Mouse (Mus musculus) fibroblast of lung, adult 2 months (primary cell): ENCODE results near the gene Coro6.

Source experiments
- DNase-seq: peaks from one replicate; pipeline ENCODE4 v3.0.0-alpha.2; 2011; ENCODE audit warnings: low read depth

Coro6 gene

DNA sequence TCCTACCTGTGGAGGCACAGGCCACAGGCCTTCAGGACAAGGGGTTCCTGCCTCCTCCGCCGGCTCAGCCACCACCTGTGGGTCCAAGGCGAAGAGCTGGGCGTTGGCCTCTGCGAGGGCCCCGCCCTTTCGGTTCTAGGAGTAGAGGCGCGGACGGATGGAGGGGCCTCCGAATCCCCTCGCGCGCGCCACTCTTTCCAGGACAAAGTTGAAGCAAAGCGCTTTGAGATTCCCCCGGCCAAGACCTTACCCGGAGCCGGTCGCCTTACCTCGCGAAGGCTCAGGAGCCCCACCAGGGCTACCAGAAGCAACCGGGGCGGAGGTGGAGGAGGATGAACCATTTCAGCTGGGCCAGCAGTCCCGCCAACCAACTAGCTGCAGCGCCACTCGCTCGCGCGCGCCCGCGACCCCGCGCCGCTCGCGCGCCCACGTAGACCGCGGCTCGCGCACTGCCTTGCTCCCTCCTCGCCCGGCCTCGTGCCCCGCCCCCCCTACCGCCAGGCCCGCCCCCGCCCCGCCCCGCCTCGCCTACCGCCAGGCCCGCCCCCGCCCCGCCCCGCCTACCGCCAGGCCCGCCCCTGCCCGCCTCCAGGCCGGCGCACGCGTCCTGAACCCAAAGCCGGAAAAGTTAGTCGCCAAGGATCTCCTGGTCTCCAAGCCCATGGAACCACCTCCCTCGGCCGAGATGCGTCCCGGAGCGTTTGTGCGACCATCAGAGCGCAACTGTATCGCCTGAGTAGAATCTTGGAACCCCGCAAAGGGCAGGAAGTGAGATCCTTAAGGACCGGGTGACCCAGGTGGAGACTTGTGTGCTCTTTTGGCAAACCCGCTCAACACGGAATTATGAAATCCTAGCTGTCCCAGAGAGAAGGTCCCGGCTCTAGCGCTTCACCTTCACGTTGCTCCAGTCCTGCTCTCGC, 50.9 kb downstream of the Coro6 start:
- DNase-seq: no peak

DNA sequence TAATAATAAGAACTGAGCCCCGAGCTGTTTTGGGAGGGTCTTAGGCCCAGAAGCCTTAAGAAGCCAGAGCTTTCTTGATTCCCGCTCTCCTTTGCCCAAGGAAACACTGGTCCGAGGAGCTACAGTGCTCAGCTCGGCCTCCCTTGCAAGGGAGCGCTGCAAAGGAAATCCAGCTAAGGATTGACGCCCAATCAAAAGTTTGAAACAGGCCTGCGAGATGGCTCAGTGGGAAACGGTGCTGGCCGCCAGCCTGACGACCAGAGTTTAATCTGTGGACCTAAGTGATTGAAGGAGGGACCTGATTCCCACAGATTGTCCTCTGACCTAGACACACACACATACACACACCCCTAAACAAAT, 51.6 kb downstream of the Coro6 start:
- no peak for DNase-seq

DNA sequence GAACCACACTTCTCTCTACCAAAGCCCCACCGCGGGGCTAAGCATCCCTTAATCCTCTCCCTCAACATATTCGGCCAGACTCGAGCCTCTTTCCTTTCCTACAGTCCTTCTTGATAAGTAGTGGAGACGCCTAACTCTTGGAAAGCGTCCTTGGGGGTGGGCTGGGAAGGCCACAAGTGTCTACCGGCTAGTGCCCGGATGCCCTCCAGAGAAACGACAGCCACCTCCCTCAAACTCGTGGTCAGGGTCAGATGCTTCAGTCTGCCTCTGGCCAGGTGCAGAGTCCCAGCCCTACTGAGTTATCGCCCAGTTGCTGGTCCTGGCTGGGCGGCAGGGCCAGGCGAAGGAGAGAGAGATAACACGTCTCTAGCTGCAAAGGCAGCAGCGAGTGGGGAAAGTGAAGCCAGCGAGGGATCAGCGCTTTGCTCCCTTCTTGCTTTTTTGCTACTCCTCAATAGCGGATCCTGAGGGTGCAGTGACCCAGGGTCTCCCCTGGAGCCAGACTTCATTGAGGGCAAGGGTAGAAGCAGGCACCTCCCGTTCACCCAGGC, 52.1 kb downstream of the Coro6 start:
- DNase-seq: no peak

DNA sequence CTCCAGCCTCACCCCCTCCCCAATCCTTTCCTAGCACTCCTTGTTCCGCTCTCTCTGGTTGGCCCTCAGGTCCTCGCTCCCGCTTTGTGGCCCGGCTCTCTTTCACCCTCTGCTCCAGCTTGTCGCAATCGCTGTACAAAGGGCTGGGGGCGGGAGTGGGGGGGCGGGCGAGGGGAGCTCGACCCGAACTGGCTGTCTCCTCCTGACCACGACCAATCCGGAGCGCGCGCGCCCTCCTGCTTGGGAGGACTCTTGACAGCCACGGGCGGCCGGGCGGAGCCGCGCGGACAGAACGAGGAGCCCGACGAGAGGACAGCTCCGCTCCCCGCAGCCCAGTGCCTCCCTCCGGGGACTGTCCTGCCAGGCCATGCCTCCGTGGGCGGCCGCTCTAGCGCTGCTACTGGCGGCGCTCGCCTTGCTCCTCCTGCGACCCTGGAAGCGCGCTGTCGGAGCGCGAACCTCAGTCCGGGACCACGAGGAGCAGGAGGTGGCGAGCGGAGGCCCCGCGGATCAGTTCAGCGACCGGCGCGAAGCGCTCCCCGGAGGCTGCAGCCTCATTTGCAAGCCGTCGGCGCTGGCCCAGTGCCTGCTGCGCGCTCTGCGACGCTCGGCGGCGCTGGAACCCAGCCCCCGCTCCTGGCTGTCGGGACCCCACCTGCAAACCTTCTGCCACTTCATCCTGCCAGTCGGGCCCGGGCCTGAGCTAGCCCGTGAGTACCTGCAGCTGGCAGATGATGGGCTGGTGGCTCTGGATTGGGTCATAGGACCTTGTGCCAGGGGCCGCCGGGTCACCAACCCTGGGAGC, 52.8 kb downstream of the Coro6 start, which contains the start of gene Abhd15:
TSS of gene Abhd15 (plus strand) at position 290 of the 805 bp plus-strand sequence.
- DNase-seq: no peak

DNA sequence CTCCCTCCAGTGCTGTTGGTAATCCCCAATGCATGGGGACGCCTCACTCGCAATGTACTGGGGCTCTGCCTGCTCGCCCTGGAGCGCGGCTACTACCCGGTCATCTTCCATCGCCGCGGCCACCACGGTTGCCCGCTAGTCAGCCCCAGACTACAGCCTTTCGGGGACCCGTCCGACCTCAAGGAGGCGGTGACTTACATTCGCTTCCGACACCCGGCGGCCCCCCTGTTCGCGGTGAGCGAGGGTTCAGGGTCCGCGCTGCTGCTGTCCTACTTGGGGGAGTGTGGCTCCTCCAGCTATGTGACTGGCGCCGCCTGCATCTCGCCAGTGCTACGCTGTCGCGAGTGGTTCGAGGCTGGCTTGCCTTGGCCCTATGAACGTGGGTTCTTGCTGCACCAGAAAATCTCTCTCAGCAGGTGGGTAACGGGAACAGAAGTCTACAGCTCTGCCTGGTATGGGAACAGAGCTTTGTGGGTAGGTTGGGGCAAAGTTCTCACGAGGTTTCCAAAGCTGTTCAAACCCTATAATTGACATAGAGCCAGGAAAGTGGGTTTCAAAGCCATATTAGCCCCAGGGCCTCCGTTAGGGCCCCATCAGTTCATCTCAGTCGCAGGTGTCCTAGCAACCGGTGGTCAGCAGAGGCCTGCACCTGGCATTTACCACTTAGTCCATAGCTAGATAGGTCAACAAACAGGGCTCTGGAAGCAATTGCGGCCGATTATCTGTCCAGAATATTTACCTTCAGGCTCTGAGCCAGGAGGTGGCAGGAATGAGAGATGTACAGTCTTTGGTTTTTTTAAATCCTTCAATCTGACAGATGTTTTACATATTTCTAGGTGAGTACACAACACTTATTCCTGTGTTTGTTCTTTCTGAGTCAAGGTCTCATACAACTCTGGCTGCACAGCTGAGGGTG, 53.7 kb downstream of the Coro6 start, which contains the start of gene Trp53i13:
TSS of gene Trp53i13 (minus strand) at position 344 of the 916 bp plus-strand sequence.
- DNase-seq: no peak

DNA sequence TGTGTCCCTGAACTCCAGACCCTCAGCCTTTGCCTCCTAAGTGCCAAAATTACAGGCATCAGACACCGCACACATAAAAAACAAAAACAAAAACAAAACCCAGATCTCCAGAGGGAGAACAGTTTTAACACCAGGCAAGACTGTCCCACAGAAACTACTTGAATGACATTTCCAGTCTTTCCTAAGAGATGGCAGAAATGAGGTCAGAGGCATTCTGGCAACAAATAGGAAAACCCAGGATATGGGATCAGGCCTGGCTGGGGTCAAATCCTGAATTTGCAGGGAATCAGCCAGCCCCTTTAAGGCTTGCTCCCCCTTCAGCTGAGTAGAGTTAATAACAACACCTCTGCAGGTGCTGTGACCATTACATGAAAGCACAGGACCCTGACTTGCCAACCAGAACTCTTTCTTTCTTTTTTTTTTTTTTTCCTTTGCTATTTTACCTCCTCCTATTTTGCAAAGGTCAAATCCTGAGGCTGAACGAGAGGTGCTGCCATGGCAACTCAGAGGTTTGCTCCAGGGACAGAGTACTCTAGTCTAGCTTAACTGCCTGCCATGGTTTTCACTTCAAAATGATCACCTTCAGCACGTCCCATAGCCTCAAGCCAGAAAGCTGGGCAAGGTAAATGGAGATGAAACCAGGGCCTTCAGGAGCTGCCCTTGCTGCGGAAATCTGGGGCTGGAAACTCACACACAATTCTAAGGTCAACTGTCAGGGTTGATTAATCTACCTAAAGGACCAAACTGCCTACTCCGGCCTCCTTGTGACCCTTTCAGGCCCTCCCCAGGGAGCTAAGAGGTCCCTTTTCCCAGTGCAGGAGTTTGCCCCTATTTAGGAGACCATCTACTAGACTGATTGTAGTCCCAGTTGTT, 54.6 kb downstream of the Coro6 start:
- DNase-seq: no peak

DNA sequence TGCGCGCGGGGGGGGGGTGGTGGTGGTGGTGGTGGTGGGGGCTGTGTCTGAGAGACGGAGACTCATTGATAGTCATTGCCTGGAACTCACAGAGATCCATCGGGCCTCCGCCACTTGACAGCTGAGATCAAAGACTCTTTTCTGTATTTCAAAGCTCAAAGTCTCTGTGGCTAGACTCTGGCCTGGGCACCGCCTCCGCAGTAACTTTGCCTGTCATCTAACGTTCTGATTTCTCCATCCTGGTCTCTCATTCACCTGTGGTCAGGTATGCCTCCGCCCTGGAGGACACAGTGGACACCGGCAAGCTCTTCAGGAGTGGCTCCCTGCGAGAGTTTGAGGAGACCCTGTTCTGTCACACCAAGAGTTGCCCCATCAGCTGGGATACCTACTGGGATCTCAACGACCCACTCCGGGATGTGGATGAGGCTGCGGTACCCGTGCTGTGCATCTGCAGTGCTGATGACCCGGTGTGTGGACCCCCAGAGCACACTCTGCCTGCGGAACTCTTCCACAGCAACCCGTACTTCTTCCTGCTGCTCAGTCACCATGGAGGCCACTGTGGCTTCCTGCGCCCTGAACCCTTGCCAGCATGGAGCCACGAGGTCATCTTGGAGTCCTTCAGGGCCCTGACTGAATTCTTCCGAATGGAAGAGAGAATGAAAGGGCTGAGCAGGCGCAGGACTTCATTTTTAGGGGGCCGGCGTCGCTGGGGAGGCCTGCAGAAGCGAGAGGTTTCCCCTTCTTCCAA, 56.0 kb downstream of the Coro6 start:
- no peak for DNase-seq

DNA sequence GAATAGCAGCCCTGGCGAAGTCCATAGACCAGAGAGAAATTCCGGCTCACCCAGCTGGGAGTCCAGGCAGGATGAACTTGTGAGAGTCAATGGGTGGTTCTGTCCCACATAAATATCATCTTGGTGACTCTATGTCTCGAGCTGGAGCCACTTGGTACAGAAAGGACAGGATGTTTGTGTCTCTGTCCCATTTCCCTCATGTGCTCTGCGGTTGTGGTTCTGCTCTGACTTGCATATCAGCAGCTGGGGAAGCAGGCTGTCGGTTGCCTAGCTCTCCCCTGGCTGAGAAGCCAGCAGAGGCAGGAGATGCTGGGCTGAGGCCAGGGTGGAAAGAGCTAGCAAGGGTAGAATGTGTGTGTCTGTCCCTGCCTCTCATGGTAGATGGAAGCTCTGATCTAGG, 56.8 kb downstream of the Coro6 start, which contains the start of gene Gm10392:
TSS of gene Gm10392 (minus strand) at position 156 of the 400 bp plus-strand sequence.
- no peak for DNase-seq
